Mouse (Mus musculus): Measurements from ENCODE around the gene Fermt1. TPM values are rescaled to one million over a fixed set of nuclear protein-coding genes. Genes with fewer than 3 reads are reported as not detected.

Fermt1 gene
- 0.56 and 0.91 TPM in 2 replicates for polyA plus RNA-seq (2021; fragmentation: Nextera tagmentation)
- long read RNA-seq, experiment 1, partial matches to known transcripts: 0 of 1 reads
- long read RNA-seq, experiment 1, other reads (novel, unspliced or antisense): 1 of 1 reads
- long read RNA-seq, experiment 2, partial matches to known transcripts: 1 of 1 reads
- long read RNA-seq, experiment 2, other reads (novel, unspliced or antisense): 0 of 1 reads

DNA sequence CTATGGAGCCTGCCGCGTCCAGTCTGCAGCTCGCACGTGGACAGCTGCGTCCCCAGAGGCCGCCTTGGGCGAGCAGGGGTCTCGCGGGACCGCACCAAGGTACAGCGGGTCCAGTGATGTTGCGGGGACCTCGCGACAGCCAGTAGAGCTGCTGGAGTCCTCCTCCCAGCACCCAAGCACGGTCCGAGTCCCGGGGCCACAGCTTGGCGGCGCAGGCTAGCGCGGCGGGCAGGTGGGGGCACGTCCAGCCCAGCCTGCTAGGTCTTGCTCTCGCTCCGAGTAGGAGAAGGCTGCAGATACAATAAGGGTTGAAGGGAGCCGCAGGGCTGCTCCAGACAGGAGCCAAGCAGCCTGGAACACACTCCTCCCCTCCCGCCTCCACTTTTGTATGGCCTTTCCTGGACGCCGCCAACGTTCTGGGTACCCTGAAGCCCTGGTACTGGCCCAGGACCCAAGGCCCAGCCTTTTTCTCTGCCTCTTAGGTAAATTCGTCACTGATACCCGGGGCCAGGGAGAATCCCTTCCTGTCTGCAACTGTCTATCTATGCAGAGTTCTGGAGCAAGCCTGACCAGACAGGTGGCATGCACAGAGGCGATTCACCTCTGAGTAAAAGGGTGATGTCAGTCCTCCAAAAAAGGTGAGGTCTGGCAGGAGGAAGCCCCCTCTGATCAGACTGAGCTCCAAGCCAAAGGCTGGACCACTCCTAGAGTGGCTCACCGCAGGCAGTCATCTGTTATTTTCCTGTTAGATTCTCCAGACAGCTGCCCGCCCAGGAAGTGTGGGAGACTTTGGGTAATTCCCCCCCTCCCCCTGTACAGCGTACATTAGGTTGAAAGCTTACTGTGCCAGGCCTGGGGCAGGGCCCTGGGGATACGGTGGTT lies at the start of gene Fermt1:
Fermt1 (minus strand) TSS at position 581 of the 882 bp plus-strand sequence.

DNA sequence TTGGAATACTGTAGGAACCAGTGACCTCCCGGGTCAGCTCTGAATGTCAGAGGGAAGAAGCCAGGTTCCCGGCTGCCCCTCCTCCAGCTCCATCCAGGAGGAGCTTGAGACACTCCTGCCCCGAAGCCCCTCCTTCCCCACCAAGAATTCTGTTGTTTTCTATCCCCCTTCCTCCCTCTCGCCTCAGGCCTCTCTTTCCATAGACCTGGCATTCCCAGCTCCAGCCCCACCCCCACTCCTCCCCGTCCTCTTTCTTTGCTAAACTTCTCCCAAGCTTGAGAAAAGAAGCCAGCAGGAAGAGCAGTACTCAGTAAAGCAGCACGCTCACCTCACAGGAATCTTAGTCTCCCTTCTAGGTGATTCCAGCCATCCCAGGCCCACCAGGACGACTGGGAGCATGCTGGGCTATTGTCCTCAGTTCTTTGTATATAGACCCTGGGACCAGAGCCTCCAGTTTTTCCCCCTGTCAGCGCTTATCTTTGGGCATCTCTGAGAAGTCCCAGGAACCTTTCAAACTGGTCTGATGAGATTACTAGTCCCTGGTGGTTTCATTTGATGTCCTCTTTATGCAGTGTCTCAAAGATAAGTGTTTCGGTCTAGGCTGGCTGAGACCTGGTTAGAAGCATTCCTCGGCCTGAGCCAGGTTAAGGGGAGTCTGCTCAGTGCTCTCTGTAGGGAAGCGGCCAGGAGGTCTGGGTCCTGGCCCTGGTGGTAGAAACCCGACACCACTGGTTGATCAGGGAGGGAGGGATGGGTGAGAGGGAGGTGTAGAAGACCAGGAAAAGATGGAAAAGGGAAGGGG lies 64.7 kb downstream of the Fermt1 start, which contains the start of gene Lrrn4:
Lrrn4 (minus strand) TSS at position 48 of the 802 bp plus-strand sequence.

Other genes starting within 250 kb of the Fermt1 start
- gene Chgb, start 164.6 kb downstream of the Fermt1 start, polyA plus RNA-seq (2021; fragmentation: Nextera tagmentation): 177 and 204 TPM in 2 replicates
- 33.7 TPM in 2 replicates for gene Trmt6, start 129.9 kb downstream of the Fermt1 start, polyA plus RNA-seq (2021; fragmentation: Nextera tagmentation)
- 2.5 and 3.0 TPM in 2 replicates for gene Mcm8, start 129.8 kb downstream of the Fermt1 start, polyA plus RNA-seq (2021; fragmentation: Nextera tagmentation)
- 14.2 and 16.8 TPM in 2 replicates for gene Crls1, start 99.2 kb downstream of the Fermt1 start, polyA plus RNA-seq (2021; fragmentation: Nextera tagmentation)
- 0.20 and 0.40 TPM in 2 replicates for gene Lrrn4, start 65.0 kb downstream of the Fermt1 start, polyA plus RNA-seq (2021; fragmentation: Nextera tagmentation)